Mouse (Mus musculus): ENCODE results near the gene Gja8. TPM values are rescaled to one million over a fixed set of nuclear protein-coding genes. Genes with fewer than 3 reads are reported as not detected.

The Gja8 gene
- 0.06 TPM in 1 of 2 replicates, not detected in the other for polyA plus RNA-seq (2021; fragmentation: Nextera tagmentation)
- long read RNA-seq, experiment 1: 0 reads
- long read RNA-seq, experiment 2: 0 reads

GRCm38 (mm10) chr3:96925920-96926319, at the start of gene Gja8:
TSS of gene Gja8 (minus strand) at chr3:96926020.

GRCm38 (mm10) chr3:96904851-96905541, 20.8 kb downstream of the Gja8 start, which contains the start of gene Gpr89:
TSS of gene Gpr89 (minus strand) at chr3:96905346.

DNA sequence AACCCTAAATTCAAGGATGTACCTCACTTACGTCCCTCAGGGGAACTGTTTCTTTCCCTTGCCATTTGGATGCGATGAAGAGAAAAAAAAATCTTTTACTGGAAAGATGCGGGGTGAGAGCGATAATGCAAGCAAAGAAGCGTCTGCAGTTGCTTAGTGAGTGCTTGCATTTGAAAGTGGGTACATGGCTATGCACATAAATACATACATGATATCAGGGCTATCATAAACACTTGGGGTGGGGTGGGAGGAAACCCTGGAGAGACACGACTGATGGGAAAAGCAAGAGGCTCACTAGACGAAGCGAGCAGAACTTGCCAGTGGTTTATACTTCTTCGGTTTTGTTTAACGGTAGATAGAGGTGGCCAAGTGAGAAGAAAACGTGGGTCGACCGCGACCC, 21.4 kb downstream of the Gja8 start, which contains the start of gene Gja5:
Gja5 (plus strand) TSS at position 301 of the 400 bp plus-strand sequence.

Other genes with a start within 250 kb of the Gja8 start
- 11.7 and 11.8 TPM in 2 replicates for gene Pias3, start 229.6 kb downstream of the Gja8 start, polyA plus RNA-seq (2021; fragmentation: Nextera tagmentation)
- gene Nudt17, start 217.5 kb downstream of the Gja8 start, polyA plus RNA-seq (2021; fragmentation: Nextera tagmentation): 11.9 and 12.1 TPM in 2 replicates
- gene Polr3c, start 198.4 kb downstream of the Gja8 start, polyA plus RNA-seq (2021; fragmentation: Nextera tagmentation): 18.7 and 19.0 TPM in 2 replicates
- 32.6 and 38.0 TPM in 2 replicates for gene Rnf115, start 198.4 kb downstream of the Gja8 start, polyA plus RNA-seq (2021; fragmentation: Nextera tagmentation)
- not detected in 2 replicates for gene Pdzk1, start 96.7 kb downstream of the Gja8 start, polyA plus RNA-seq (2021; fragmentation: Nextera tagmentation)
- gene Cd160, start 96.7 kb downstream of the Gja8 start, polyA plus RNA-seq (2021; fragmentation: Nextera tagmentation): 0.09 and 0.10 TPM in 2 replicates
- 0.04 and 0.11 TPM in 2 replicates for gene Gja5, start 21.3 kb downstream of the Gja8 start, polyA plus RNA-seq (2021; fragmentation: Nextera tagmentation)
- gene Gpr89, start 20.7 kb downstream of the Gja8 start, polyA plus RNA-seq (2021; fragmentation: Nextera tagmentation): 14.6 and 17.5 TPM in 2 replicates
- 10.5 and 11.5 TPM in 2 replicates for gene Acp6, start 232.8 kb upstream of the Gja8 start, polyA plus RNA-seq (2021; fragmentation: Nextera tagmentation)